Mouse (Mus musculus) layer of hippocampus, postnatal 36 days (tissue): ENCODE data around the gene Lin7b. TPM values are rescaled to one million over a fixed set of nuclear protein-coding genes. Genes with fewer than 3 reads are reported as not detected.

Experiments used
- DNase-seq, 2 experiments: peaks; one replicate each; pipeline ENCODE4 v3.0.0; 2022
- total RNA-seq, 2 experiments: library from RNA; stranded (reverse); gene quantifications; 2 replicates each; pipeline ENCODE4 v1.2.3; 2021

The Lin7b gene
- total RNA-seq, 2 experiments from 2014 or later, result 133 to 154 TPM

DNA sequence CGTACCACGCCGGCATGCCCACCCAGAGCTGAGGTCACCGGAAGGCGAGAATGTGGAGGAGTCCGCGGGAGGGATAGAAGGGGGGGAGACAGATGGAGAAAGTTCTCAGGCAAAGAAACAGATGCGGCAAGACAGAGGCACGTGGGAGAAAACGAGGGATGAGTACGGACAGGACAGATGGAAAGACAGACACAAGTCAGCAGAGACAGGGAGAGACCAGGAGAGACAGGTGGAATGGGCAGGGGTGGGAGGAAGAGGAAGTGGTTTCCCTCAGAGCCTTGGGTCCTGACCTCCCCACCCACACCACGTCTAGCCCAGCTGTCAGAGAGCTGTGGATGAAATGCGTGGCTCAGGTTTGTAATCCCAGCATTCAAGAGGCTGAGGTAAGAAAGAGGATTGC lies 23.5 kb downstream of the Lin7b start:
- DNase-seq, result no peak

- no peak for DNase-seq
These were observed 26.8 kb downstream of the Lin7b start for GRCm38 (mm10) chr7:45343543-45343942.

DNA sequence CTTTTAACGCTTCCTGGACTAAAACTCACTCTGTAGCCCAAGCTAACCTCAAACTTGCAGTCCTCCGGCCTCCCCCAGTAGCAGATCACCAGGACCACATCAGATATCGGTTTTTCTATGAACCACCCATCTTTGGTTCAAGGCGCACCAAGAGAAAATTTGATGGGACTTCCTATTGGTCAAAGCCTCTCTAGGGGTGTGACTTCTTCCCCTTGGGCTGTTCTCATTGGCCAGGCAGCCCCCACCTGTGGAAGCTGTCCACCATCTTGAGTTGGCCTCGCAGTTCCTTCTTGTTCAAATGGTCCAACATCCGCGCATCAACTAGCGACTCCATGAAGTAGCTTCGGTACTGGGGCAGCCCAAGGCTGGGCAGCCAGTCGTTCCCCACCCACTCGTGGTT lies 28.3 kb downstream of the Lin7b start:
- no peak for DNase-seq

- peak; percentile 61 to 62 for DNase-seq
These were observed 29.1 kb downstream of the Lin7b start for GRCm38 (mm10) chr7:45341303-45341702.

GRCm38 (mm10) chr7:45340669-45341068 lies 29.7 kb downstream of the Lin7b start:
- DNase-seq, result no peak

DNA sequence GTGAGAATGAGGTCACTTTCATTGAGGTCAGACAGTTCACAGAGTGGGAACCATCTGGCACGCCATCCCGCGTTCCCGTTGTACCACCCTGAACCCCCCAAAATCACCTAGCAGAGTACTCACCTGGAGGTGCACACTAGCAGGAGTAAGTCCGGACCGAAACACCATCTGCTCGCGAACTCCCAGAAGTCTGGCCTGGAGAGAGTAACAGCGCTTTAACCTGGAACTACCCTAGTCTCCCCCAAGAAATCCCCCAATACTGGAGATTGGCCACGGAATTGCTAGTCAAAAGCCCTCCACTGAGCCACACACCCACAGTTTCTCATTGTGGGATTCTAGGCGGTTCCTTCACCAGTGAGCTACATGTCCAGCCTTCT lies 30.3 kb downstream of the Lin7b start:
- DNase-seq, result no peak

DNA sequence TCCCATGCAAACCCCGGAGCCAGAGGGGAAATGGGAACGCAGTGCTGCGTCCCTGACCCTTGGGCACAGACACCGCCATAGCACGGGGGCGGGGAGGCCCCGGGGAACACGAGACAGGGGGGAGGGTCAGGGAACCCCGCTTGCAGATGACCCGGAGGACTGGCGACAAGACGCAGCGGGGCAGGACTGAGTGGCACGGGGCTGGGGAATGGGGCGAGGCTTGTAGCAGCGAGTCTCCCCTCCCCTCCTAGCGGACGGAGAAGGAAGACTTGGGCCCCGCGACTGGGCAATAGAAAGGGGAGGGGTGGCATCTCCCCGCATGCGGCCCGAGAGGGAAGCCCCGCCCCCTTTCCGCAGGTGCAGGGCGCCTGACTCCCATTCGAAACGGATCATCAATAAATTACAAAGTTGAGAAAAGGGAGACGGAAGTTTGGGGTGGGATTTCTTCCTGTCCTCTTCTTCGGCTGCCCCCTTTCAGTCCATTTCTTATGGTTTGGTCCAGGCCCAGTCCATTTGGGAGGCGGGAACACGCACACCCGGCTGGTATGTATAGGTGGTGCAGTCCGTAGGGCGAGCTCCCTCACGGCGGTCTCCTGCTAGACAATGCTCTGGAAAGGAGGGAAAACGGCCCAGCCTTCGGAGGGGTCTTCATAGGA lies 30.8 kb downstream of the Lin7b start:
- no peak for DNase-seq

GRCm38 (mm10) chr7:45338161-45338911 lies 32.0 kb downstream of the Lin7b start:
- no peak for DNase-seq

GRCm38 (mm10) chr7:45337469-45337868 lies 32.9 kb downstream of the Lin7b start:
- no peak for DNase-seq

GRCm38 (mm10) chr7:45336319-45336718 lies 34.1 kb downstream of the Lin7b start:
- DNase-seq, result no peak

- no peak for DNase-seq
These were observed 35.3 kb downstream of the Lin7b start, which contains the start of gene Hrc for GRCm38 (mm10) chr7:45335056-45335455. Hrc (plus strand) TSS chr7:45335290.

DNA sequence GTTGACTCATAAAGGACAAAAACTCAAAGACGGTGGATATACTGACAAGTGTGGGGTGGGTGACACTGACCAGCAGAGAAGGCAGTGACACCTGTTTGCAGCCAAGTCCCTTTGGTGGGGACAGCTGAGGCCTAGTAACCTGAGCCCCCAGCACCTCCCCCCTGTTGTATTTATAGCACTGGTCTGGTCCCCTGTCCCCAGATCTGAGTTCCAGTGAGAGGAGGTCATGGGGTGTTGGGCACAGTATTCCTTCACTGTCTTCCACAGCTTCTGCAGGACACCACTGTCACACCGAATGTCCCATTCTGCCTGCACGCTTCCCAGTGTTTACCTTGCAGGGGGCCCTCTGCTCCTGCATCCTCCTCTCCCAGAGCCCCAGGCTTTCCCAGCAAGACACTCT lies 35.8 kb downstream of the Lin7b start:
- no peak for DNase-seq

GRCm38 (mm10) chr7:45333431-45333982 lies 36.9 kb downstream of the Lin7b start, which contains the start of gene Trpm4:
Trpm4 (minus strand) TSS chr7:45333780.
- peak; percentile 66 to 75 for DNase-seq

GRCm38 (mm10) chr7:45332685-45333425 lies 37.5 kb downstream of the Lin7b start:
- DNase-seq, result no peak

DNA sequence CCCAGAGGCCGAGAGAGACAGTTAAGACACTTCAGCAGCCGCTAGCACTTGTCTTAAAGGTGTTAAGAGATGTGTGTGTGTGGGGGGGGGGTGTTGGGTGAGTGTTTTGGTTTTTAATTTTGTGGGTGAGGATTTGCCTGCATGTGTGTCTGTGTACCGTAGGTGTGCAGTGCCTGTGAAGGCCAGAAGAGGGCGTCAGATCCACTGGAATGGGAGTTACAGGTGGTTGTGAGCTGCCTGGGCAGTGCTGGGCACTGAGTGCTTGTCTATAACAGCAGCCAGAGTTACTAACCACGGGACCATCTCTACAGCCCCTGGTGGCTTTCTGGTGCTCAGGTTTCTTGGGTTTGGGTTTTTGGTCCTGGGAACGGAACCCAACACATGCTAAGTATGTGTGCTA lies 38.9 kb downstream of the Lin7b start:
- DNase-seq, result no peak

DNA sequence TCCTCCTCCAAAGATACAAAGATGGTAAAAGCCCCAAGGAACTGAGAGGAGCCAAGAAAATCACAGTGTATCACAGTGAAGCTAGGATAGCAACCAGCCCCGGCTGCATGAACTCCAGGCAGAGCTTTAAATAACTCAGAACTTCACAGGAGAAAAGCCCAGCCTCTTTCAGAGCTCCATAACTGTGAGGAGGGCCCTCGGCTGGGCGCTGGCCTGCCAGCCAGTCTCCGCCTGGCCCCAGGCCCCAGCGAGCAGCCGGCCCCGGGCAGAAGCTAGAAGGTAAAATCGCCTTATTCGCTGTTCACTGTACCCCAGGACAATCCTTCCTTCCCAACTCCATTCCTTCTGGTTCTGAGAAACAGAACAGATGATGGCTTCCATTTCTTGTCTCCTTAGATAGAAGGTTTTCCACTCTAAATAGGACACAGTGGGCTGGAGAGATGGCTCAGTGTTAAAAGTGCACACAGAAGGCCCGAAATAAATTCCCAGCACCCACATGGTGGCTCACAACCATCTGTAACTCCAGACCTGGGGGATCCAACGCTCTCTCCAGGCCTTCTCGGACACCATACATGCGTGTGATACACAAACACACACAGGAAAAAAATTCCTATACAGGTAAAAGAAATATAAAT lies 41.4 kb downstream of the Lin7b start:
- no peak for DNase-seq

DNA sequence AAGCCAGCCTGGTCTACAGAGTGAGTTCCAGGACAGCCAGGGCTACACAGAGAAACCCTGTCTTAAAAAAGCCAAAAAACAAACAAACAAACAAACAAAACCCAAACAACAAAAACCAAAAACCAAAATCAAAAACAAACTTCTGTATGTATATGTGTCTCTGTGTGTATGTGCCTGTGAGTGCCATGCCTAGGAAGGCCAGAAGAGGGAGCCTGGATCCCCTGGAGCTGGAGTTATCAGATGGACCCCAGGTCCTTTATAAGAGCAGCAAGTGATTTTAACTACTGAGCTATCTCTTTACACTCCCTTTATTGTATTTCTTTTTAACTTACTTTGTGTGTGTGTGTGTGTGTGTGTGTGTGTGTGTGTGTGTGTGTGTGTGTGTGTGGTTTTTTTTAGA lies 44.6 kb downstream of the Lin7b start:
- DNase-seq, result no peak

- no peak for DNase-seq
These were observed 47.3 kb downstream of the Lin7b start for GRCm38 (mm10) chr7:45323069-45323468.

DNA sequence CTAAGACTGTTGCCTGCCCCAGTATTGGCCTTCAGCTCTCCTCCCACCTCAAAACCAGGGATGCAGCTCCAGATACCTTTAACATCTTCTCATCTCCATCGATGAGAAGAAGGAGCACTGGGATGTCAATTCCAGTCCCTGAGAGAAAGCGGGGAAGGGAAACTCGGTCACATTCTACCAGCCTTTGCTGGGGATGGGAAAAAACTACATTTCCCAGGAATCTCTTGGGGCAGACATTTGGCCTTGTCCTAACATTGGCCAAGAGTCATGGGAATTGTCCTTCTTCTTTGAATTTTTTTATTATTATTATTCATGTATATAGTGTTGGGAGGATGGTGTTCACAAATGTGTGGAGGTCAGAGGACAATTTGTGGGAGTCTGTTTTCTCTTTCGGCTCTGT lies 48.1 kb downstream of the Lin7b start:
- no peak for DNase-seq
